Mouse (Mus musculus) hindlimb bud, embryonic 11.5 days (tissue): ENCODE data around the gene Cldn19.

Experiments
- DNase-seq: peaks from one replicate; pipeline ENCODE4 v3.0.0-alpha.2; 2012; ENCODE audit warnings: low read depth, low spot score; ENCODE audit errors: extremely low spot score

Gene Cldn19

DNA sequence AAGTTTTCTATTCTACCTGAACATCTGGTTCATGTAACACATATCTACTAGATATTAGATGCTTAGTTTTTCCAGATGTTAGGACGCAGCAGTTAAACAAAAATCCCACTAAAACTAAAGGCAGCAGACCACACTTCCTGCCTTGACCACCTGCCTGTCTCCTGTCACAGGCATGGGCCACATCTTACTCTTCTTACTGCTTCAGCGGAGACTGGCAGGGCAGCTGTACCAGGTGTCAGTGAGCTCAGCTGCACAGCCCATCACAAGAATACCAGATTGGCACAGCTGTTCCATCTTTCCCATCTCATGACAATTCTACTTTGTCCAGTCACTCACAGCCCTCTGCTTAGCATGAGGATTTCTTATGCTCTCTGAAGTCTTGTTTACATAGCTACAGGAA lies 42.1 kb downstream of the Cldn19 start:
- DNase-seq, result no peak

DNA sequence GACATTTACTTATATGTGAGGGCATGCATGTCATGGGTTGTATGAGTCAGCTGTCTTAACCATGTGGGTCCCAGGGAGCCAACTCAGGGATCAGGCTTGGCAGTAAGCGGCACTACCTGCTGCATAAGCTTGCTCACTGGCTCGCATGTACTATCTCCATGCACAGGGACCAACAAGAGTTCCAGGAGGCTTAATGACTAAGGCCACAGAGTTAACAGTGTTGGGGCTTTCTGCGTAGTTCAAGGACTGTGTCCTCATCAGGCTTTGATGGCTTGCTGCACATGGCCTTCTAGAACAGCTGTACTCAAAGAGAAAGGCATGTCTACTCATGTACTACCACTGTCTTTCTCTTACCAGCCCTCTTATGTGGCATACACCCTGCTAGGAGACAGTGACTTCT lies 45.5 kb downstream of the Cldn19 start:
- no peak for DNase-seq

DNA sequence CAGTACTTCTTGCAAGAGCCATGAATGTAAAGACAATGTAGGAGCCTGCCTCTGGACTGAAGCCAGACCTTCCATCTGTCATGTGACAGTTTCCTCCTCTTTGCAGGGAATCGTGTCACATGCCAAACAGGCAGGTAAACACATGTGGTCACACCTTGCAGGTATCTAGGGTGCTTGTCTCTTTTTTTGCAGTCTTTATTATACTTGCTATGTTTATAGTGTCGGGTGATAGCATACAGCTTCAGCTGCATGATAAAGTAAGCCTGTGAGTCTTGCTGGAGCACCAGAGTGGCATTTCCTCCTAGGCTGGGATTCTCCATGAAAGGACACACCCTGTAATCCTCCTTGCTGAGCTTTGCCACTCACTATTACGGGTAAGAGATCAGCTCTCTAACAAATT lies 46.6 kb downstream of the Cldn19 start:
- no peak for DNase-seq

DNA sequence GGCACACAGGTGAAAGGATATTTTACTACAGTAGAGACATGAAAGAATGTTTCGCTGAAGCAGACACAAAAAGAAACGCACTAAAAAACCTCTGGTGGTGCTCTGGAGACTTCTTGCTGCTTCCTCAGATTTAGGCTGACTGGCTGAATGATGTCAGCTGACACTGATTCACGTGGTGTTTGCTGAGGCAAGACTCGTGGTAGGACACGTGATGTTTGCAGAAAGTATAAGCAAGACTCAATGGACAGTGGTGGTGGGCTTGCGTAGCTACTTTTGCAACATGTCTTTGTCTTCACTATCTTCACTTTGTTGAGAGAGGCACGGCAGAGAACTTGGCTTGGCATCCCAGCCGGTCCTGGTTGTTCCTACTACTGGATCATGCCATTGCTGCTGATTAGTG lies 48.1 kb downstream of the Cldn19 start:
- DNase-seq, result no peak

DNA sequence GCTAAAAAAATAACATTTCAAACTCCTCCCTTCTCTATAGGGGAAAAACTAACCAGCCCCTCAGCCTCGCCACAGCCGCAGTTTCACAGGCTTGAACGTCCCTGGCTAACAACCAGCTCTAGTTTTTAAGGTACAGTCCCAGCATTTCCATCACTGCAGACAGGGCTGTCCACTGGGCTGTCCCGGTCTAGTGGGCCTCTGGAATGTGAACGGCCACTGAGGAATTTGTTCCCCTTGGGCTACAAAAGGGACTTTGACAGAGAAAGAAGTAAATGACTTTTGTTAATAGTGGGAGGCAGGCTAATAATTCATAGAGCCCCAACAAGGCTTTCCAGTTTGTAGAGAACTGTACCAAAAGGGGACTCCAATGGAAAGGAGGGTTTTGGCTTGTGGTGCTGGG lies 50.2 kb downstream of the Cldn19 start:
- no peak for DNase-seq
